Mouse (Mus musculus) liver, embryonic 16.5 days (tissue): ENCODE results near the gene Racgap1. TPM values are rescaled to one million over a fixed set of nuclear protein-coding genes. Genes with fewer than 3 reads are reported as not detected.

ENCODE experiments used
- ATAC-seq: fragments of 200-750 bp; cut with Nextera tagmentation; 2 replicates; pipeline ENCODE4 v1.8.0; 2017; ENCODE audit warnings: low read depth, mild to moderate bottlenecking, moderate number of reproducible peaks, moderate library complexity
- H3K27ac ChIP-seq: fragments of 300-500 bp; sonication (generic); 2 replicates; pipeline ENCODE4 v1.5.1; 2014; ENCODE audit warnings: mild to moderate bottlenecking, low read length
- H3K27me3 ChIP-seq: fragments of 300-500 bp; sonication (generic); 2 replicates; pipeline ENCODE4 v1.6.1; 2014; ENCODE audit warnings: low read depth, low read length, mixed read lengths; ENCODE audit not compliant: control insufficient read depth, insufficient read depth
- H3K36me3 ChIP-seq: fragments of 300-500 bp; sonication (generic); 2 replicates; pipeline ENCODE4 v1.6.1; 2014; ENCODE audit warnings: mild to moderate bottlenecking; ENCODE audit not compliant: control insufficient read depth, insufficient read depth
- H3K4me1 ChIP-seq: fragments of 300-500 bp; sonication (generic); 2 replicates; pipeline ENCODE4 v1.6.1; 2014; ENCODE audit warnings: low read depth, low read length, mixed read lengths; ENCODE audit not compliant: control insufficient read depth
- H3K4me2 ChIP-seq: fragments of 300-500 bp; sonication (generic); 2 replicates; pipeline ENCODE4 v1.6.1; 2014; ENCODE audit warnings: low read depth, low read length, mixed read lengths
- H3K4me3 ChIP-seq: fragments of 300-500 bp; sonication (generic); 2 replicates; pipeline ENCODE4 v1.5.1; 2014; ENCODE audit warnings: low read depth, mild to moderate bottlenecking, low read length
- H3K9ac ChIP-seq: fragments of 300-500 bp; sonication (generic); 2 replicates; pipeline ENCODE4 v1.6.1; 2014; ENCODE audit warnings: low read depth, low read length
- H3K9me3 ChIP-seq: fragments of 300-500 bp; sonication (generic); replicated peaks from 2 replicates; pipeline ENCODE4 v1.6.1; 2016; ENCODE audit warnings: low read length; ENCODE audit not compliant: control insufficient read depth
- WGBS: fragments of 180-500 bp; shearing (Covaris S2); extraction: QIAGEN DNeasy Blood & Tissue Kit; methylation state at CpG from one replicate; pipeline ENCODE4 v1.1.7; 2014; ENCODE audit not compliant: insufficient replicate concordance; 5-methylcytosine and 5-hydroxymethylcytosine counted together
- polyA plus RNA-seq: library from polyadenylated mRNA; unstranded; fragments of >200 nt; fragmentation: Nextera tagmentation; extraction: Ambion mirVana; gene quantifications from 2 replicates; pipeline ENCODE4 v1.2.1, GENCODE M21; 2015

Racgap1 gene
- polyA plus RNA-seq, 1 experiment from 2014 or later, result 63.1 TPM

DNA sequence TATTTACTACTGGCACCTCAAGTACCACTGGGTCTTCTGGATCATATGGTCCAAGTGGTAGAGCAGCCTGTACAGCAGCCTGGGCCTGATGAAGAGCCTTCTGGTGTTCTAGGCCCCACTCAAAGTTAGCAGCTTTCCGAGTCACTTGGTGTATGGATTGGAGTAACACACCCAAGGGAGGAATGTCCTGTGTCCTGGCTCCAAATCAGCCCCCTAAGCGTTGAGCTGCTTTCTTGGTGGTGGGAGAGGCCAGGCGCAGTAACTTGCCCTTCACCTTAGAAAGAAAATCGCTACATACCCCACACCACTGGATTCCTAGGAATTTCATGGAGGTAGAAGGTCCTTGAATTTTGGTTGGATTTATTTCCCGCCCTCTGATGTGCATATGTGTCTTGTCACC is 32.7 kb upstream of the Racgap1 start:
- Histone ChIP-seq H3K4me2 (no peak overlapping the region), H3K9me3 (no peaks in the 10 kb centered on the region), H3K27ac (no peak overlapping the region), H3K4me1 (no peaks in the 10 kb centered on the region), H3K9ac (no peak overlapping the region), H3K27me3 (no peaks in the 10 kb centered on the region; the same call in 1 of the 2 replicates), H3K4me3 (no peak overlapping the region), H3K36me3 (no peaks in the 10 kb centered on the region)
- 75% methylated on average over 5 of the region's 5 CpGs for WGBS
- no peak for ATAC-seq

DNA sequence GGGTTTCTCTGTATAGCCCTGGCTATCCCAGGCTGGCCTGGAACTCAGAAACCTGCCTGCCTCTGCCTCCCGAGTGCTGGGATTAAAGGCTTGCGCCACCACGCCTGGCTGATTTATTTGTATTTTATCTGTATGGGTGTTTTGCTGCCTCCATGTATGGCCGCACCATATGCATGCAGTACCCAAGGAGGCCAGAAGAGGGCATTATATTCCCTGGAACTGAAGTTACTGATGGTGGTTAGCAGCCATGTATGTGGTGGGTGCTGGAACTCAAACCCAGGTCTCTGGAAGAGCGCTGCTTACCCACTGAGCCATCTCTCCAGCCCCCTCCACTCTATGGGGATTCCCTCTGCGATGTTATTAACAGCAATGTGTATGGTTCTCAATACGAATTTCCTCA is 31.4 kb upstream of the Racgap1 start:
- peaks cover 4% of the 10 kb centered on the region; the same call in 1 of the 2 replicates for H3K27me3 ChIP-seq
- H3K27ac ChIP-seq, result no peak overlapping the region
- no peak for ATAC-seq
- H3K4me1 ChIP-seq, result no peaks in the 10 kb centered on the region
- H3K4me3 ChIP-seq, result no peak overlapping the region
- H3K4me2 ChIP-seq, result no peak overlapping the region
- H3K9me3 ChIP-seq, result no peaks in the 10 kb centered on the region
- H3K36me3 ChIP-seq, result no peaks in the 10 kb centered on the region
- no peak overlapping the region for H3K9ac ChIP-seq
- 73% methylated on average over 7 of the region's 7 CpGs for WGBS

DNA sequence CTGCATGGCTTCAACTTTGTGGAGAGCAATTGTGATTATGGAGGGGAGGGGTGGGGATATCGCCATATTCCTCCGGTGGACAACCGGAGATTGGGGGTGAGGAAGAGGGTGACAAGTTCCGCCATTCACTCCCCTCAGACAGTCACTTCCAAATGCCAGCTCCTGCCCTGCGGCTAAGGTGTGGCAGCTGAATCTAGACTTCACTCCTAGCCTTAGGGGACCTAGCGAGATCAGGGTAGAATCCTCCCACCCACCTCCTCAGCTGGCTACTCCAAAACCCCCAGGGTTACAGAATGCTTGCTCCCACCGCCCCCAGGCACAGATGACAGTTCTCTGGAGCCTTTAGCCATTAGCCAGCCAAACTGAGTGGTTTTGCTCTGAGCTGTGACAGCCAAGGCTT is 27.6 kb upstream of the Racgap1 start:
- no peaks in the 10 kb centered on the region for H3K4me1 ChIP-seq
- no peak overlapping the region for H3K4me2 ChIP-seq
- H3K27me3 ChIP-seq, result peaks cover 9% of the 10 kb centered on the region
- no peak for ATAC-seq
- no peak overlapping the region for H3K4me3 ChIP-seq
- H3K36me3 ChIP-seq, result no peaks in the 10 kb centered on the region
- no peak overlapping the region for H3K9ac ChIP-seq
- 65% methylated on average over 7 of the region's 7 CpGs for WGBS
- H3K9me3 ChIP-seq, result no peaks in the 10 kb centered on the region
- H3K27ac ChIP-seq, result no peak overlapping the region

- H3K9ac ChIP-seq, result no peak overlapping the region
- ATAC-seq, result no peak
- no peak overlapping the region for H3K4me2 ChIP-seq
- H3K36me3 ChIP-seq, result no peaks in the 10 kb centered on the region
- H3K27ac ChIP-seq, result no peak overlapping the region
- no peak overlapping the region for H3K4me3 ChIP-seq
- H3K27me3 ChIP-seq, result peaks cover 17% of the 10 kb centered on the region
- H3K4me1 ChIP-seq, result no peaks in the 10 kb centered on the region
- H3K9me3 ChIP-seq, result no peaks in the 10 kb centered on the region
- WGBS, result 10% methylated on average over 13 of the region's 13 CpGs
These were observed 26.8 kb upstream of the Racgap1 start for GRCm38 (mm10) chr15:99678063-99678800.

GRCm38 (mm10) chr15:99677089-99677488 is 25.6 kb upstream of the Racgap1 start:
- Histone ChIP-seq H3K9me3 (no peaks in the 10 kb centered on the region), H3K4me2 (no peak overlapping the region), H3K27ac (no peak overlapping the region), H3K4me1 (no peaks in the 10 kb centered on the region), H3K9ac (no peak overlapping the region), H3K4me3 (no peak overlapping the region), H3K36me3 (no peaks in the 10 kb centered on the region), H3K27me3 (peaks cover 28% of the 10 kb centered on the region)
- no peak for ATAC-seq
- 48% methylated on average over 8 of the region's 8 CpGs for WGBS

DNA sequence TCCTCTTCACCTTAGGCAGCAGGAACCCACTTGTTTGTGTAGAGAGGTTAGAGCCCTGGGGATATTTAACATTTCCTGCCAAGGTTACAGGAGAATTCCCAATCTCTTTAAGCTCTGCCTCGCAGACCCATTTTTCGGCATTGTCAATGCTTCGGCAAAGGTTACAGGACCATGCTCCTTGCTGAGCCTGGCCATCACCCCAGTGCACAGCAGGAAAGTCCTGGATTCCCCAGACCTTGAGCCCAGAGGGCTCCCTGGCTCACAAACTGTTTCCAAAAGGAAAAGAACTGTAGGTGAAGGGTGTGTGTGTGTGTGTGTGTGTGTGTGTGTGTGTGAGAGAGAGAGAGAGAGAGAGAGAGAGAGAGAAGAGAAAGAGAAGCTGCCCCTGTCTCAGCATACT is 23.4 kb upstream of the Racgap1 start:
- peaks cover 51% of the 10 kb centered on the region for H3K27me3 ChIP-seq
- H3K4me2 ChIP-seq, result no peak overlapping the region
- H3K4me1 ChIP-seq, result peaks cover 2% of the 10 kb centered on the region
- no peaks in the 10 kb centered on the region for H3K9me3 ChIP-seq
- no peaks in the 10 kb centered on the region for H3K36me3 ChIP-seq
- no peak overlapping the region for H3K4me3 ChIP-seq
- ATAC-seq, result no peak
- no peak overlapping the region for H3K27ac ChIP-seq
- no peak overlapping the region for H3K9ac ChIP-seq
- 66% methylated on average over 3 of the region's 3 CpGs for WGBS

DNA sequence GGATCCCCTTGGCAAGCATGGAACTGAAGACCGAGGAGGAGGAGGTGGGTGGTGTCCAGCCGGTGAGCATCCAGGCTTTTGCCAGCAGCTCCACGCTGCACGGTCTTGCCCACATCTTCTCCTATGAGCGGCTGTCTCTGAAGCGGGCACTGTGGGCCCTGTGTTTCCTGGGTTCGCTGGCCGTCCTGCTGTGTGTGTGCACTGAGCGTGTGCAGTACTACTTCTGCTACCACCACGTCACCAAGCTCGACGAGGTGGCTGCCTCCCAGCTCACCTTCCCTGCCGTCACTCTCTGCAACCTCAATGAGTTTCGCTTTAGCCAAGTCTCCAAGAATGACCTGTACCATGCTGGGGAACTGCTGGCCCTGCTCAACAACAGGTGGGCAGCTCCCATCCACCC is 20.3 kb upstream of the Racgap1 start:
- no peak overlapping the region for H3K4me2 ChIP-seq
- peaks cover 2% of the 10 kb centered on the region for H3K4me1 ChIP-seq
- ATAC-seq, result no peak
- 48% methylated on average over 14 of the region's 14 CpGs for WGBS
- H3K4me3 ChIP-seq, result no peak overlapping the region
- H3K27ac ChIP-seq, result no peak overlapping the region
- H3K9me3 ChIP-seq, result no peaks in the 10 kb centered on the region; the same call in 1 of the 2 replicates
- H3K27me3 ChIP-seq, result peaks cover 74% of the 10 kb centered on the region
- H3K9ac ChIP-seq, result no peak overlapping the region
- H3K36me3 ChIP-seq, result no peaks in the 10 kb centered on the region

DNA sequence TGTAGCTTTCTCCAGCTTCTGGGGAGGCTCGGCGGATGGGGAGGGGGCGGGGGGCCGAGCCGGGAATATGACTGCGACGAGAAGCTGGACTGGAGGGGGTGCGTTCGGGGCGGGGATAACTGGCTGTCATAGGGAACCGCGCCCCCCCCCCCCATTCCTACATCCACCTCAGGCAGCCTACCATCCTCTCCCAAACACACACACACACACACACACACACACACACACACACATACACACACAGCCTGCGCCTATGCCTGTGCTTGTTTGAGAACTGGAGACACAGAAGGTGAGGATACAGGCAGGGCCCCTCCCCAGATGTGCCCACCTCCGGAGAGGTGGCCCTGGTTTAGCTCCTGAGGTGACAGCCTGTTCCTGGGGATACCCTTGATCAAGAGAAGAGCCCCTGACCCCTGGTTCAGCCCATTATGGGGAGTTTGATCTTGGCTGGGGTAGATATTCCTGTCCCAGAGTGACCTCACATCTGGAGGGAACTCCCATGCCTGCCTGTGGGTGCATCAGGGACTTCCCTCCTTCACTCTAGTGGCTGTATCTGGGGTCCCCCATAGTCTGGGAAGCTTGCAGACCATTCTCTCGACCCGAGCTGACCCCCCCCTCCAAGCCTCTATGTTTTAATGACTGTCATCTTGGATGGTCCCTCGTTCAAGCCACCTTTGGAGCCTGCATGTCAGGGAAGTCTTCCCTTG is 19.7 kb upstream of the Racgap1 start:
- 11% methylated on average over 7 of the region's 17 CpGs for WGBS
- Histone ChIP-seq H3K9me3 (no peaks in the 10 kb centered on the region; the same call in 1 of the 2 replicates), H3K9ac (no peak overlapping the region), H3K27me3 (peaks cover 81% of the 10 kb centered on the region), H3K4me1 (peaks cover 2% of the 10 kb centered on the region), H3K4me2 (peak overlapping the region; percentile 66), H3K4me3 (peak overlapping the region; percentile 50), H3K36me3 (no peaks in the 10 kb centered on the region), H3K27ac (no peak overlapping the region)
- no peak for ATAC-seq

- H3K9ac ChIP-seq, result no peak within 1 kb of the TSS
- peaks cover 87% of the 10 kb centered on the region for H3K27me3 ChIP-seq
- peak within 1 kb of the TSS; percentile 50 for H3K4me3 ChIP-seq
- H3K27ac ChIP-seq, result no peak within 1 kb of the TSS
- WGBS, result under 1% methylated on average over 63 of the region's 74 CpGs
- peak; percentile 72 for ATAC-seq
- peaks cover 5% of the 10 kb centered on the region for H3K4me1 ChIP-seq
- H3K9me3 ChIP-seq, result no peaks in the 10 kb centered on the region; the same call in 1 of the 2 replicates
- H3K36me3 ChIP-seq, result no peaks in the 10 kb centered on the region
- H3K4me2 ChIP-seq, result peak within 1 kb of the TSS; percentile 66
These were observed 18.8 kb upstream of the Racgap1 start, which contains the start of gene Asic1 for GRCm38 (mm10) chr15:99670154-99670821. TSS of gene Asic1 (plus strand) at chr15:99670368.
